Mouse (Mus musculus) neutrophil, adult 5-6 weeks (primary cell): ENCODE results near the gene Eng. TPM values are rescaled to one million over a fixed set of nuclear protein-coding genes. Genes with fewer than 3 reads are reported as not detected.

Experiments
- ATAC-seq: fragments of 151-379, 151-347 bp; 2 replicates; pipeline ENCODE4 v1.8.0; 2017; ENCODE audit warnings: mild to moderate bottlenecking, moderate TSS enrichment; ENCODE audit not compliant: insufficient number of reproducible peaks, poor library complexity, low FRiP score, severe bottlenecking; ENCODE audit errors: extremely low read depth
- total RNA-seq: library from RNA; stranded (forward); fragments of 200-1000 nt; gene quantifications from 2 replicates; pipeline ENCODE4 v1.2.3, GENCODE M21; 2017

The Eng gene
- total RNA-seq, 1 experiment from 2014 or later, result not detected

DNA sequence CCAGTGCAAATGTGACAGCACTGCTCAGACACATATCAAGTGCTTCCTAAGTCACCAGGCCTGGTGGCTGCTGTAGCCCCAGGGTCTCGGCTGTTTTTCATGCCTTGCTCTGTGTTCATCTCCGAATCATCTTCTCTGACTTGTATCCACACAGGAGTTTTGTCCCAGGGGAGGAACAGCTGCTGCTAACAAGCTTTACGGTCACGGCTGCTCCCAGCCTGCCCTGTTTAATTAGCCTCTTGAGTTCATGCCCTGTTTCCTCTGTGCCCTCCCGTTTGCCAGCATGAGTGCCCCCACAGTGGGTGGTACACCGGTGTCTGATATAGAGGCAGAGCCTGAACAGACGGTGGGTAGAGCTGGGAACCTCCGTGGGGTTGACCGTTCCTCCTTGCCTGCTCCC is 28.3 kb upstream of the Eng start:
- ATAC-seq, result no peak

DNA sequence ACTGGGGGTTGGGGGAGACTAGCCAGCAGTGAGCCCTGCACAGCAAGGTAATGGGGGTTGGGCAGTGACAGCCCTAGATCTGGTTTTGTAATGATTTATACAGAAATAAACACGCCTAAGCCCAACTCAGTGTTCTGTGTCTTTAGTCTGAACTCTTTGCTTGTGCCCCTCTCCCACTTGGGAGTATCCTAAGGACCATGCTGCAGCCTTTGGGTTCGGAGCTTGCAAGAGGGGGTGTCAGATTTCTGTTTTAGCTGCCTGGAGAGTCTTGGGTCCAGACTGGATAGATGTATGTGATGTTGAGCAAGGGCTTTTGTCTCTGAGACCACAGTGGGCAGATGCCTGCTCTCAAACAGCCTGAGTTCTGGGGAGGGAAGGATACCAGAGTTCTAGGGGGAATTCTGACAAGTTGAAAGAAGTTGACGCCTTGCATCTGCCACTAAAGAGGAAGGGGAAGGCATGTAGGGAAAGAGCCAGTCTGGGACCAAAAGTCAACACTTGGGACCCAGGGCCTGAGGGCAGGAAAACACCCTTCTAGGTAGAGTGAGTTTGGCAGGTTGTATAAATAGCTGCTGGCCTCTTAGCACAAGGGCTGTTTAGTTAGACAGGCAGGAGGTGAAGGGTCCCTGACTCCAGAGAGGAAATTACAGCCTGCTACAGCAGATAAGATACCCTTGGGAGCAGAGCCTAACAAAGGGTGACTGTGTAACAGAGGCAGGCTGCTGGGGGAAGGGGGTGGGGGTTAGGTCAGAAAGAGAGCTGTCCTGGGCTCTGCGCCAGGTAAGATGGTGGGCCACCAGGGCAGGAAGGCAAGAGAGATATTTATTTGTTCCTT is 25.5 kb upstream of the Eng start:
- no peak for ATAC-seq

DNA sequence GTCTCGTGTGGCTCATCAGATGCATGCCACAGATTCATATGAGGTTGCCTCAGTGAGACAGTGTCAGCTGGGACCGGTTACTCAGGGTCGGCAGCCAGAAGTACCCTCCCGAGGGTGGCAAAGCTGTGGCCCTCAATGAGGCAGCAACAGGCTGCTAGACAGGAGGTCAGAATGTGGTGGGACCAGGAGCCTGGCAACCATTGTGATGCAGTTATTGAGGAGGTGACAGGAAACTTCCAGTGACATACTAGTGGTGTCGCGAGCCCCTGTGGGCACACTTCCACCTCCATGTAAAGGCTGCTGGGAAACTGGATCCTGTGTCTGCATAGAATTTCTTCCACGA is 24.9 kb upstream of the Eng start, which contains the start of gene Ak1:
Gene Ak1, plus strand, starts transcription at position 242 of the 343 bp plus-strand sequence.
- ATAC-seq, result no peak

DNA sequence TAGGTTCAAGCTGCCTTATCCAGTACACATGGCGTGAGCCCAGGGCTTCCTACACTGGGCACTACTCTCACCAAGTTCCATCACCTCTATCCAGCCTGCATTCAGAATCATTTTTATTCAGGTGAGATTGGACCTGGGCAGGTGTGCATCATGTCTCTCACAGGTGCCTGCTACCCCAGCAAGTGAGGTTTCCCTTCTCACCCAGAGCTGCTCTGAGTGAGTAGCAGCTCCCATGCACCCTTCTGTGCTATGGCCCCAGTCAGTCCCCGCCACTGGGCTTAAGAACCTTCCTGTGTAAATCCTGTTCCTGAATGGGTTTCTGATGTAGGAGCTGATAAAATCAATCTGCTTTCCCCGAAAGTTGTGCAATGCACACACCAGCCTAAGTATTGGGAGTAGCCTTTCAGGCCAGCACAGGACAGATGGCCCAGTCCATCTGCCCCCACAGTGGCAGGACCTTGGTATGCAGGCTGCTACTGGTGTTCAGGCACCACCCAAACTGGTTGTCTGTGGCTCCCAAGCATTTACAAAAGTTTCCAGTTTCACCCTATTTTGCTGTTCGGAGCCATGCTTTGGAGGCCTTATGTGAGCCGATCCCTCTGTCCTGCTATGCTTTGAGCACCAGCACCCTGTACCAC is 22.2 kb upstream of the Eng start:
- no peak for ATAC-seq

DNA sequence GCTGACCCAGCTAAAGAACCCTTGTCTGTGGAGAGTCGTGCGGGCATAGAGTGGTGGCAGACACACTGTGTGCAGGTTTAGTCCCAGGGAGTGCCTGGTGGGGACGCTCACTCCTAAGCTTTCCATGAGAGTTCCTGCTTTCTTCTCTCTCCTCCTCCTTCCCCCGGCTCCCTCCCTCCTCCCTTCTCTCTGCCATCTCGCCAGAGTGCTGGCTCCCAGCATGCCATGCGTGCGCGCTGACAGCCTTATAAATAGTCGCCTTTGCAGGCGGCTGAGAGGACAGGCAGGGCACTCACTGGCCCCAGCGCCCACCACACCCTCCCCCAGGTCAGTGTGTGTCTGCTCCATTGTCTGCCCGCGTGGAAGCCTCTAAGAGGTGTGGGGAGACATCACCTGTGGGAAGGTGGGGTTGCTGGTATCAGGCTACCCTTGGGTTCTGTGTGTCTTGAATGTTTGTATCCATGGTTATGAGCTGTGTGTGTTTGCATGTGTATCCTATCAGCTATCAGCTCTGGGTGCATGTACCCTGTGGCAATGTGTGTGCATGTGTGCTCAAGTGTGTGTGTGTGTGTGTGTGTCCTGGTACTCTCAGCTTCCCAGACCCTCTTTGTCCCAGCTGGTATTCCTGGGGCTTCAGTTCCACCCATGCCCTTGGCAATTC is 21.1 kb upstream of the Eng start:
- no peak for ATAC-seq

DNA sequence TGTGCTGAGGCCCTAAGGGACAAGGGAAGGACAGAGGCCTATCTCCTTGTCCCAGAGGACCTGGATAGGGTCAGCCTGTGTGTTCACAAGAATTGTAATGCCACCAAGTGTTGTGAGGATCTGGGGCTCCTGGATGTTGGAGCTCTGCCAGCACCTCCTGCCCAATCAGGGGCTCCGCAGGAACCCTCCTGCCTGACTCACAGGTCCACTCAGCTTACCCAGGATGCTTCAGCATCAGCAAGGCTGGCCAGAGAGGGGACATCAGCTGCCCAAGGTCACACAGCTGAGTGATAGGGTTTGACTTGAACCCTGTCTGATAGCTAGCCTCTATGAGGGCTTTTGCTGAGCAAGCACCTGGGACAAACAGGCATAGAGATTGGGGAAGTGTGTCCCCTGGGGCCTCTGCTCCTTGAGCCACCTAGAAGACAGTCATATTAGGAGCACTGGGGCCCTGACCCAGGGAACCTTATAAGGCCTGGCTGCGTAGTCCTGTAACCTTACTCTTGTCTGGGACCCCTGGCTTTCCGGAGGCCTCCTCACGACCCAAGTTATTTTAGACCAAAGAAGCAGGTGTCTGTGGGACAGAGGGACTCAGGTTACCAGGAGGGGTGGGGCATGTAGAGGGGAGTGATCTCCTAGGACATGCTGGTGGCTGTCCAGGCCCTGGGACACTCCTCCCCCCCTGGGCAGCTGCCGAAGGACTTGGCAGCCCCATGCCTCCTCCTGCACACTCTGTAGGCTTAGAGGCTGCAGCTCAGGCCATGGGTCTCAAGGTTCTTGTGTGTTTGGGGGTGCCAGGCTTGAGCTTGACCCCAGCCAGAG is 20.3 kb upstream of the Eng start:
- no peak for ATAC-seq

DNA sequence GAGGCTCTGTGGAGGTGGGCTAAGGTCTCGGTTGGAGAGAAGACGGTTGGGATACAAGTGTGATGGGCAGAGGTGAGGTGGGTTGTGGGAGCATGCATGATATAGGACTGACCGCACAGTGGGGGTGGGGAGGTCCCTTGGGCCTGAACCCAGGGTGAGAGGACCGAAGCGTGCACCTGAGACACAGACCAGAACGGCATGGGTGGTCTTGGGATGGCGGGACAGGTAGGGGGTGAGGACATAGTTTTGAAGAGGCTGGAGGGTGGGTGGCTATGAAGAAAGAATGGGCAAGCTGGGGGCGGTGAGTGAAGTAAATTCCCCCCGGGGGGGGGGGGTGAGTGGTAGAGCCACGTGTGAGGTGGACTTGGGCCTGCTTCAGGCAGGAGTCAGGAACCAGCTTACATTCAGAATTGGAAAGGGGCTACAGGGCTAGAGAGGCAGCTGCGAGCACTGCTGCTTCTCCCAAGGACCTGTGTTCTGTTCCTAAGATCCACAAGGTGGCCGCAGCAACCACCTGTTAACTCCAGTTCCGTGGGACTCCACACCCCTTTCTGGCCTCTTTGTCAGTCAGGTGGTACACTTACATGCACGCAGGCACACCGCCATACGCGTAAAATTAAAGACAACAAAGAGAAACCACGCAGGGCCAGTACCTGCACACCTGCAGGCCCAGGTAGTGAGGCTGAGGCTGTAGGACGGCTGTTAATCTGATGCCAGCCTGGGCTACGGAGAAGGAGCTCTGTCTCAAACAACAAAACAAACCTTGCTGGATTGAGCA is 18.9 kb upstream of the Eng start:
- ATAC-seq, result no peak

DNA sequence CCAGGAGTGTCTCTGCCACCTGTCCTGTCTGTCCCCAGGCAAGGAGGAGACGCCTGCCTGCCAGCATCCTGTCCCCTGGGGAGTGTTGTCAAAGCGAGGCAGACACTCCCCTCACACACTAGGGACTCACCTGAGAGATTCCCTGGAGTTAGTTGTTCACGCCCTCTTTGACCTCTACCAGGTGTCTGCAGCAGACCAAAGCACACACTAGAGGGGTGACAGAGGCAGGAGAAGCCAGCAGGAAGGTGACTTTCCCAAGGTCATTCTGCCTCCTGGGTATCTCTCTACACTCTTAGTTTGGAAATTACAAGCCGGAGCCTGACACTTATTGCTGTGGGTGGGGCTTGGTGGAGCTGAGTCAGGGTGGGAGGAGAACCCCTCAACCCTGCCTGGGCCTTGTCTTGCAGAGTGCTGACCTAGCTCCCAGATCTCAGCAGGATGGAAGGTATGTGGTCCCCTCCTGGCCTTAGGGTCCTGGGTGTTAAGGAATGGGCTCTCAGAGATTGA is 18.3 kb upstream of the Eng start:
- no peak for ATAC-seq

DNA sequence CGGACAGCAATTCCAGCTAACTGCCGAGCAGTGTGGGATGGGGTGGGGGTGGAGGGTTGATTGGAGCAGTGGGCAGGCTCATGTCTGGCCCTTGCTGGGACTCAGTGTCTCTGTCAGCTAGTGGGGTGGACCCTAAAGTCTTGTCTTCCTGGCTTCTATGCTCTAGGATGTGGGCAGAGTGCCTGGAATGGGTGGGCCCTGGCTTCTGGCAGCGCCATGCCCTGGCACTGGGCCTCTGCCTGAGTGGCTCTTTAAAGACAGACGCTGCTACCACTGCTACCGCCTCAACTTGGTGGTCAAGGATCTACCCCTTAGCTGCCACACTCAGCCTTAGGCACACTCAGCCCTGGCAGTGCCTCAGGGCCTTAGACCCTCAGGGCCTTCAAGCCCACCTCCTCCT is 17.7 kb upstream of the Eng start:
- no peak for ATAC-seq

DNA sequence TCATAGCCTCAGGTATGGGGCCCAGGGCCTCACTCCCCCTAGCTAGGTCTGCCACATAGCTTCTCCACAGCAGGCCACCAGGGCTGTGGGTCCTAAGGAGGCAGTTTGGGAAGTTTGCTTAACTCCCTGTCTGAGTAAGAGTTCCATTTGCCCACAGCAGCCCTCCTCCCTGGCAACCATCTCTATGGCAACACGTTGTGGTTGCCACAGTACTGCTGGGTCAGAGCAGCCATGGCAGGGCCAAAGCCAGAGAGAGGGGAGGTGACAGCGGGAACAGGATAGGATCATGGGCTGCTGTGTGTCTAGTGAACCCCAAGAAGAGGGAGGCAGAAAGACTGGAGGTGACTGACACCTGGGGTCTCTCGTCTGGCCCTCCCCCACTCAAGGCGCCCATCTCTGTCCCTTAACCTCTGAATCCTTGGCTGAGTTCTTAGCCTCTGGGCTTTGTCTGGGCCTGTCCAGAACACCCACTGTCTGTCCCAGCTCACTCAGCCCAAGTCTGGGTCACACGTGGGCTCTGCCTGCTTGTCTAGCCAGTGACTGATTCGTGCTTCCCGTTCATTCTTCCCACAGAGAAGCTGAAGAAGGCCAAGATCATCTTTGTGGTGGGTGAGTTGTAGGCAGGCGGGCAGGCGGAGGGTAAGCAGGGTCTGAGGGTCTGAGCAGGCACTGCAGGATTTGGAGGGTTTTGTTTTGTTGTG is 17.0 kb upstream of the Eng start:
- no peak for ATAC-seq

DNA sequence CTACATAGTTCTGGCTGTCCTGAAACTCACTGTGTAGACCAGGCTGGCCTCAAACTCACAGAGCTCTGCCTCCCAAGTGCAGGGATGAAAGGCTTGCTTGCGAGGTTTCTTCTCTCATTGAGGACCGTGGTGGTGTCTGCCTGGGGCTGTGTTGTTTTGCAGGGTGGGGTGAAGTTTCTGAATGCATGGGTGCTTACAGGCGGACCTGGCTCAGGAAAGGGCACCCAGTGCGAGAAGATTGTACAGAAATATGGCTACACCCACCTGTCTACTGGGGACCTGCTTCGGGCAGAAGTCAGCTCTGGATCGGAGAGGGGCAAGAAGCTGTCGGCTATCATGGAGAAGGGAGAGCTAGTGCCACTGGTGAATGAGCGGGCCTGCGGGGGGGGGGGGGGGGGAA is 16.4 kb upstream of the Eng start:
- ATAC-seq, result no peak

DNA sequence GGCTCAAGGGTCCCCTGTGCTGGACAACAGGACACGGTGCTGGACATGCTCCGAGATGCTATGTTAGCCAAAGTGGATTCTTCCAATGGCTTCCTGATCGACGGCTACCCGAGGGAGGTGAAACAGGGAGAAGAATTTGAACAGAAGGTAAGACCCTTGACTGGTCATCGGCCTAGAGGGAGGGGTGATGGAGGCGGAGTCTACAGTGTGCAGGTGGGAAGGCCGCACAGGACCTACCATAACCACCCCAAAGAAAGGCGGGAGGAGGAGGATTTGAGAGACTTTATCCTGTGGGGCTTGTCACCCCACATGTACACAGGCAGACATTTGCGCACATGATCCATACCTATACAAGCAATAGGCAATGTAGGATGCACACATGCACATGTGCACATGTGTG is 15.3 kb upstream of the Eng start:
- no peak for ATAC-seq

DNA sequence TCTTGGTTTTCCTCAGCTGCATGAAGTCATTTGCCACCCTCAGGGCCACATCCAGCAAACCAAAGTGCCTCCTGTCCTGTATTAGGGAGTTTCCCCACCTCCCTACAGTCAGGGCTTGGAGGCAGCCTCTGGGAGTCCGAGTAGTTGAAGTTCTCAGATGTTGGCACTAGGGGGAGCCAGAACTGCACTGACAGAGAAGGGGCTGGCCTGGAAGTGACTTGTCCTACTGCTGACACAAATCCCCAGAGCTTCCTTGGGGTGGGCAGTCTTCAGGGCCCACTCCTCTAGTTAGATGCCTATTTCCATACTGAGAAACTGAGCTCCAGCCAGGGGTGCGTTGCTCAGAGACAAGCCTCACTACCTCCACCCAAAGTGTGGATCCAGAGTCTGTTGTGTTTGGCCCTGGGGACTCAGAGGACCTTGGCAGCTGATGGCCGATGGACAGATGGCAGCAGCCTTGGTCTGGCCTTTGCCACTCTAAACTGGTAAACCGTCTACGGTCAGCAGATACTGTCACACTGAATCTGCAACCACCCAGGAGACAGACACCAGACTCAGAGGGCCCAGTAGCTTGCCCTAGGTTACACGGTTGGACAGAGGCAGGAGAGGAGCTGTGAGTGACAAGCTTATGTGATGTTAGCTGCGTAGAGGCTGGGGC is 14.5 kb upstream of the Eng start:
- ATAC-seq, result peak; percentile 67

DNA sequence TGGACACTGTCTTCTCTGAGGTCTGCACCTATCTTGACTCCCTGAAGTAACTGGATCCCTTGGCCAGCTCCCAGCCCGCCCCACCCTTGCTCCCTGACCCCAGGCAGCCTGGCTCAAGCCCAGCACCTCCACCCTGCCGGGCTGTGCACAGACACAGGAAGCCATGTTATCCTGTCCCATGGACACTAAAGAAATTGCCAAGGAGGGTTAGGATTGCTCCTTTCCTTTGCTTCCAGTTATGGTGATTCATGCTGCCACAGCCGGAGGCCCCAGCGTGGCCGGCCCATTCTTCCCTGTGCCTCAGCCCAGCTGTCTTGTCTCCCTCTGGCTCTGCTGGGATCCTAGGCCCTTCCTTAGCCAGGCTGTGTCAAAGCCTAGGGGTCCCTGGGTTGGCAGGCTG is 12.7 kb upstream of the Eng start:
- ATAC-seq, result no peak

DNA sequence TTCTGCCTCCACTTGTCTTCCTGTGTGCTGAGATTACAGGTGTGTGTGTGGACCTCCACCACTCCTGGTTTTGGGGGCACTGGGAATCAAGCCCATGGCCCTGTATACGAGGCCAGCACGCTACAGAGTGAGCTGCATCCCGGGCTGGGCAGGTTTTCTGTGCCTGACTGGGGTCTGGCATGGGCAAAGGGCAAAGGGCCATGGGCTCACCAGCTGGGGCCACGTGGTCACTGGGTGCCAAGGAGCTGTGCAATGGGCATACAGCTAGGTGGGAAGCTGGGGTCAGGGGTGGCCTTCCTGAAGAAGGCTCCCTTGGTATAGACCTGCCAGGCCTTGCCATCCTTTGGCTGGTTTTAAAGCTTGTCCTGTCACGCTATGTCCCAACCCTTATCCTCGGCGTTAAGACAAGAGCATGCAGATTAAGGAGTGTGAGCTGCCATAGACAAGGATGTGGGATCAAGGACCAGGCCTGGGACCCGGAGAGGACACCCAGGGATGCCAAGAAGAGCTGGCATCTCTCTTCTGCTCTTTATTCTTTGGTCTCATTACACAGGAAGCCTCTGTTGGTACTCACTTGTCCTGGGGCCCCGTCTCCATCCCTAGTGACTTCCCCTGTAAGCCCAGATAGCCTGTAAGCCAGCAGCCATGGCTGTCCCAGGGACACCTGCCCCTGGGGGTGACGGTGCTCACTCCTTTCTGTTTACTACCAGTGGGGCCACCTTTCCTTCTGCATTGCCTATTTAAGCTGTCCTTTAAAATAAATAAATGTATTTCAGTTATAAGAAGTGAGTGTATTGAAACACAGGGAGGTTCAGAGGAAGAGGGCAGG is 11.9 kb upstream of the Eng start:
- no peak for ATAC-seq

DNA sequence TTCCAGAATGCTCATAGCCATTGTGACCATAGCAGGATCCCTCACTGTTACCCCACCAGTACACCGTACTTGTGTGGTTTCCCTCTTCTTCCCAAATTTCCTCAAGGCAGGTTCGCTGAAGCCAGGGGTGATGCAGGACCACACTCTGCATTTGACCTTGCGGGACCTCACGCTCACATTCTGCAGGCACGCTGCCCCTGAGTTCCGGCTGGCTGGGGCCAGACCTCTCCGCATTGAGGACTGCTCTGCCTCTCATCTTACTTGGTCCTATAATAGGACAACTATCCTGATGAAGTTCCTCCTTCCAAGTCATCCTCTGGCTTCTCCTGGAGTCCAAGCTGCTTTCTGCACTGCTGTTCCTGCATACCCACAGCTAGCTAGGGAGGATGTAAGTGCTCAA is 9.8 kb upstream of the Eng start:
- ATAC-seq, result no peak
